Mouse (Mus musculus): ENCODE data around the gene Cyp39a1.

The Cyp39a1 gene

GRCm38 (mm10) chr17:43667290-43667843 lies at the start of gene Cyp39a1:
Cyp39a1 (plus strand) TSS chr17:43667425.
- DNase-seq (ENCODE audit: low spot score), result no peak

- DNase-seq (ENCODE audit: low spot score), result no peak
Measured at GRCm38 (mm10) chr17:43619156-43619555, 48.1 kb upstream of the Cyp39a1 start.

GRCm38 (mm10) chr17:43622076-43622475 lies 45.1 kb upstream of the Cyp39a1 start:
- no peak for DNase-seq (ENCODE audit: low spot score)

GRCm38 (mm10) chr17:43628246-43628645 lies 39.0 kb upstream of the Cyp39a1 start:
- no peak for DNase-seq (ENCODE audit: low spot score)

GRCm38 (mm10) chr17:43629026-43629495 lies 38.2 kb upstream of the Cyp39a1 start:
- no peak for DNase-seq (ENCODE audit: low spot score)

- DNase-seq (ENCODE audit: low spot score), result peak; percentile 15
Measured at GRCm38 (mm10) chr17:43629496-43630426, 37.5 kb upstream of the Cyp39a1 start, which contains the start of gene Tdrd6. Tdrd6 (minus strand) TSS chr17:43630299.

- DNase-seq (ENCODE audit: low spot score), result no peak
Measured at GRCm38 (mm10) chr17:43630427-43630760, 36.8 kb upstream of the Cyp39a1 start.

GRCm38 (mm10) chr17:43637146-43637545 lies 30.1 kb upstream of the Cyp39a1 start:
- no peak for DNase-seq (ENCODE audit: low spot score)

- DNase-seq (ENCODE audit: low spot score), result no peak
Measured at GRCm38 (mm10) chr17:43640825-43641224, 26.4 kb upstream of the Cyp39a1 start.

- no peak for DNase-seq (ENCODE audit: low spot score)
Measured at GRCm38 (mm10) chr17:43643191-43643590, 24.0 kb upstream of the Cyp39a1 start.

- DNase-seq (ENCODE audit: low spot score), result no peak
Measured at GRCm38 (mm10) chr17:43644375-43644774, 22.9 kb upstream of the Cyp39a1 start.

- DNase-seq (ENCODE audit: low spot score), result no peak
Measured at GRCm38 (mm10) chr17:43645136-43645535, 22.1 kb upstream of the Cyp39a1 start.

GRCm38 (mm10) chr17:43646925-43647324 lies 20.3 kb upstream of the Cyp39a1 start:
- no peak for DNase-seq (ENCODE audit: low spot score)

GRCm38 (mm10) chr17:43649641-43650436 lies 17.4 kb upstream of the Cyp39a1 start:
- no peak for DNase-seq (ENCODE audit: low spot score)

GRCm38 (mm10) chr17:43651314-43652046 lies 15.7 kb upstream of the Cyp39a1 start:
- DNase-seq (ENCODE audit: low spot score), result no peak

GRCm38 (mm10) chr17:43666576-43667289 lies 492 bp upstream of the Cyp39a1 start, which contains the start of gene Slc25a27:
Slc25a27 (minus strand) TSS chr17:43667214.
- DNase-seq (ENCODE audit: low spot score), result peak; percentile 83

- no peak for DNase-seq (ENCODE audit: low spot score)
Measured at GRCm38 (mm10) chr17:43669145-43669695, 2.0 kb downstream of the Cyp39a1 start.

GRCm38 (mm10) chr17:43671907-43672306 lies 4.7 kb downstream of the Cyp39a1 start:
- DNase-seq (ENCODE audit: low spot score), result no peak

- DNase-seq (ENCODE audit: low spot score), result no peak
Measured at GRCm38 (mm10) chr17:43675228-43675627, 8.0 kb downstream of the Cyp39a1 start.

GRCm38 (mm10) chr17:43676241-43676640 lies 9.0 kb downstream of the Cyp39a1 start:
- no peak for DNase-seq (ENCODE audit: low spot score)

GRCm38 (mm10) chr17:43677317-43677716 lies 10.1 kb downstream of the Cyp39a1 start:
- DNase-seq (ENCODE audit: low spot score), result no peak

Measured in ovary, postnatal 36 days (tissue).